Mouse (Mus musculus) left cerebral cortex, postnatal 10 days (tissue): ENCODE results near the gene Olfr619. TPM values are rescaled to one million over a fixed set of nuclear protein-coding genes. Genes with fewer than 3 reads are reported as not detected.

Experiments
- DNase-seq, 2 experiments: peaks; one replicate each; pipeline ENCODE4 v3.0.0; 2021 to 2022; ENCODE audit warnings: low spot score in 2 of 2, mixed read lengths in 1 of 2; ENCODE audit errors: extremely low spot score in 1 of 2
- intact Hi-C: fragments of 180-260 bp; cut with DNase I; formaldehyde crosslinking; loops from one replicate; pipeline ENCODE4 v1.15.1; 2025
- microRNA-seq: library from miRNA; unstranded; fragments of <30 nt; microRNA quantifications from one replicate; pipeline ENCODE4 v1.2.0, GENCODE M21; 2022
- total RNA-seq, 2 experiments: library from RNA; stranded (reverse); gene quantifications; 2 replicates each; pipeline ENCODE4 v1.2.3; 2021

The Olfr619 gene
- not detected for total RNA-seq

DNA sequence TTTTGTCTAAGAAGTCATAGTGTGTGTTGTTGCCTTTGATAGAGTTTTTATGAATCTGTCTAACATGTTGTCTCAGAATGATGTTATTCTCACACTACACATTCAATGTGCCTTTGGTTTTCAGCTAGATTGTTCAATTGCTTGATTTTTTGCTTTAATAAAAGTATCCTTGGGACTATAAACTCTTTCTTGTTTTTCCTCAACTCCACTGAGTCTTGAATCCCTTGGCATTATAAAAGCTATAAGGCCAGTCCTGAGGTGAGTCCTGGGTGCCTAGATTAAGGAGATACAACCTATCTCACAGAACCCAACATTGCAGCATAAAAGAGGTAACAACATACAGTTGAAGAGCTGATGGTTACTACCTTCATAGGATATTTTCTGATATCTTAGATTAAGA is at the start of gene Olfr619:
Olfr619 (plus strand) TSS at position 301 of the 400 bp plus-strand sequence.
- DNase-seq, result no peak
- intact Hi-C loops, result no loop called here

DNA sequence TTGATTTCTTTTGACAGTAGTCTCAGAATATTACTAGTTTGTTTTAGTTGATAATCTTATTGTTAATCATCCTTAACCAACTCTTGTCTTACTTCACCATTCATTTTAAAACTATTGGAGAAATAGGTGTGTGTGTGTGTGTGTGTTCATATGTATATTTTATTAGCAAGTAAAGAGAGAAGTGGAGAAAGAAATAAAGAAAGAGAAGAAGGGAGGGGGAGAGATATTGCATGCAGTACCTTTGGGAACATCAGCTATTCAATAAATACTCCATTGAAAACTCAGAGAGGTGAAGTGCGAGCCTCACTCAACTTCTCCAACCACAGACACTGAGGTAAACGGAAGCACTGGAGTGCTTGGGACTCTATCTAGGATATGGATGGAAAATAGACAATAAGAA is 44.6 kb upstream of the Olfr619 start, which contains the start of gene Olfr615:
Olfr615 (plus strand) TSS at position 301 of the 400 bp plus-strand sequence.
- intact Hi-C loops, result no loop called here
- DNase-seq, result no peak

- intact Hi-C loops, result no loop called here
- no peak for DNase-seq
Measured at GRCm38 (mm10) chr7:103569043-103569442, 31.3 kb upstream of the Olfr619 start, which contains the start of gene Olfr616. TSS of gene Olfr616 (minus strand) at chr7:103569143.

- intact Hi-C loops, result no loop called here
- no peak for DNase-seq
Measured at GRCm38 (mm10) chr7:103572761-103573160, 27.6 kb upstream of the Olfr619 start, which contains the start of gene Olfr617. TSS of gene Olfr617 (plus strand) at chr7:103573061.

DNA sequence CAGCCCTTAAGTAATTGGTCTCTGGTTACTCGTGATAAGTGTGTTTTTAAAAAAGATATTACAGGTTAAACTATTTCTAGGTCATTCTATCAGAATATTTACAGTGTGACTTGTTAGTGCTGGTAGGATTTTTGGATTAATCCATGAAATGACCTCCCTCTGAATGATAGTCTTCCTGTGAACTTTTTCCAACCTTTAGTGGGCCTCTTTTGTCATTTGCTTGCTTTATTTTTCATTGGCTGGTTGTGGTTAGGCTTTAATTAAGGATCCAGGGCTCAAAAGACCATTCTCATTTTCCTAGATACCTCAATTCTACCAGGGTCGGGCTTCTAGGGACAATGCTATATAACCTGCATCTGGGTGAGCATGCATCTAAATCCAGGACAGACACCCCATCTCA is 10.6 kb upstream of the Olfr619 start, which contains the start of gene Olfr618:
Olfr618 (plus strand) TSS at position 301 of the 400 bp plus-strand sequence.
- intact Hi-C loops, result no loop called here
- DNase-seq, result no peak

DNA sequence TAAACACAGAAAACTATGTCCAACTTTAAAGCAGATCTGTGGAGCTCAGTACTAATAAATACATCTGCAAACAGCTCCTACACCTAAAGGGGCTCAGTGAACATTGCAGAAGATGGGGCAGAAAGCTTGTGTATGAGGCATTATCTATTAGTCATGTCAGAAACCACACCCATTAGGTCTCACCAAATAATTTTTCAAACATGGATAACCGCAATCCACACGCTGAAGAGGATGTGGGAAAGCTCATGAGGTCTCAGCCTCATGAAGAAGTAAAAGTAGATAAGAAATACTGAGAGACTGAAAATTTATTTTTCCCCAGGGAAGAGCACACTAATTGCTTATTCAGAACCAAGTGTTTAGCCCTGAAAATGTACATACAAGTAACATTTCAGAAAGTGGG is 7.0 kb downstream of the Olfr619 start:
- intact Hi-C loops, result no loop called here
- no peak for DNase-seq

DNA sequence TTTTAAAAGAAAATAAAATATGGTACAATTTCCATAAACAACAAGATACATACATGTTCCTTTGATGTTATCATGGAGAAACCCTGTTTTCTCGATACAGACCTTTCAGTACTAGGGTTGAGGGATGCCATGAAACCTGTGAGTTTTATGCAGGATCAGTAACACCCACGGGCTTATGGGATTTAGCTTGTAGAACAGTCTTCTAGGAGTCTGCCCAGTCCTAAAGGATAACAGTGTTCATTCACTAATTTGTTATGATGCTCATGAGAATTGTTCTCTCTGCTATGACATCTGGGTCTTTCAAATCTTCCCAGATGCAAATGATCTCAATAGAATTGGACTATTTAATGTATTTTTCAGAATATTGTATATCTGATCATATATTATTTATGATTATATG is 12.1 kb downstream of the Olfr619 start, which contains the start of gene Olfr620:
Olfr620 (minus strand) TSS at position 101 of the 400 bp plus-strand sequence.
- intact Hi-C loops, result no loop called here
- no peak for DNase-seq

GRCm38 (mm10) chr7:103636795-103637194 is 36.4 kb downstream of the Olfr619 start:
- intact Hi-C loops, result no loop called here
- no peak for DNase-seq

DNA sequence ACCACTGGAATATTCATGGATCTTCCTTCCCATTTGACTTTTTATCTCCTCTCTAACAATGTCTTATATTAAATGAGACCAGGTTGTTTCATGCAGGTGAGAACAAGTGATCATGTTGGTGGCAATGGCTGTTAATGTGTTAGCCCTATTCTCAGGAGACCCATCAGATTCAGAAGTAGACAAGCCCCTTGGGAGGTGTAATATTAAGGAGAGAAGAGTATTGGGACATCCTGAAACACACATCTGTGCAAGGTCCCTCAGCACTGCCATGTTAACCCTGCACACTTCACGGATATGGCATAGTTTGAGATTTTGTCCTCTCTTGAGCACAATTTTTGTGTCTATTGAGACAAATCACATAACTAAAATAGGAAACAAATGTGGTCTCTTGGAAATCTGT is 42.2 kb downstream of the Olfr619 start, which contains the start of gene Olfr622:
Olfr622 (minus strand) TSS at position 101 of the 400 bp plus-strand sequence.
- no peak for DNase-seq
- intact Hi-C loops, result no loop called here

DNA sequence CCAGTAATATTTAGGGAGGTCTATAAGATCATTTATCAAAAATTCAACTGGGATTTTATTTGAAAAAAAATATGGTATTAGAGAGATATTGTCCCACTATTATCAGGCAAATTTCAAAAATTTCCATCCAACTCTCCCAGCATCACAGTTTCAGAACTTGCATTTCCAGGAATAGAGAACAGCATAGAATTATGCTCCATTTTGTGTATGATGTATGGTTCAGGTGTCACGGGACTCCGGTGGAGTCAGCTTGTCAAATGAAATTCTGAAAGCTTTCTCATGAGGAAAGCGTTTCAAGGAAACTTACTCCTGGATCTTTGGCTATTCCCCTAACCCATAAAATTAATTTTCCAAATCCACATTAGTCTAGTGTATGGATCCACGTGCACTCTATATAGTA is 43.7 kb downstream of the Olfr619 start:
- intact Hi-C loops, result no loop called here
- no peak for DNase-seq

Small RNA genes within 50 kb of the gene (microRNA-seq; reads per million reads assigned to microRNA genes)
- not detected for gene Gm26506

Other genes starting within 250 kb of the Olfr619 start
- not detected for gene Olfr601, start 237.9 kb upstream of the Olfr619 start, total RNA-seq
- gene Olfr603, start 214.4 kb upstream of the Olfr619 start, total RNA-seq, result not detected
- gene Usp17lc, start 185.5 kb upstream of the Olfr619 start, total RNA-seq, result not detected
- not detected for gene Olfr605, start 155.1 kb upstream of the Olfr619 start, total RNA-seq
- gene Olfr606, start 151.5 kb upstream of the Olfr619 start, total RNA-seq, result not detected
- gene Olfr607, start 136.4 kb upstream of the Olfr619 start, total RNA-seq, result not detected
- gene Olfr608, start 130.7 kb upstream of the Olfr619 start, total RNA-seq, result not detected
- gene Olfr609, start 102.5 kb upstream of the Olfr619 start, total RNA-seq, result not detected
- gene Olfr610, start 88.5 kb upstream of the Olfr619 start, total RNA-seq, result not detected
- gene Olfr611, start 79.7 kb upstream of the Olfr619 start, total RNA-seq, result not detected
- gene Olfr612, start 57.9 kb upstream of the Olfr619 start, total RNA-seq, result not detected
- gene Olfr613, start 52.5 kb upstream of the Olfr619 start, total RNA-seq, result not detected
- gene Olfr615, start 44.5 kb upstream of the Olfr619 start, total RNA-seq, result not detected
- not detected for gene Olfr616, start 31.4 kb upstream of the Olfr619 start, total RNA-seq
- not detected for gene Olfr617, start 27.5 kb upstream of the Olfr619 start, total RNA-seq
- gene Olfr618, start 10.5 kb upstream of the Olfr619 start, total RNA-seq, result not detected
- not detected for gene Olfr620, start 12.0 kb downstream of the Olfr619 start, total RNA-seq
- not detected for gene Olfr622, start 42.1 kb downstream of the Olfr619 start, total RNA-seq
- gene Olfr623, start 63.1 kb downstream of the Olfr619 start, total RNA-seq, result not detected
- gene Olfr624, start 70.6 kb downstream of the Olfr619 start, total RNA-seq, result not detected
- gene Olfr625-ps1, start 82.1 kb downstream of the Olfr619 start, total RNA-seq, result not detected
- not detected for gene Olfr243, start 114.1 kb downstream of the Olfr619 start, total RNA-seq
- gene Olfr628, start 129.8 kb downstream of the Olfr619 start, total RNA-seq, result not detected
- not detected for gene Olfr629, start 144.4 kb downstream of the Olfr619 start, total RNA-seq
- gene Olfr630, start 156.8 kb downstream of the Olfr619 start, total RNA-seq, result not detected
- not detected for gene Olfr69, start 171.0 kb downstream of the Olfr619 start, total RNA-seq
- gene Olfr68, start 179.1 kb downstream of the Olfr619 start, total RNA-seq, result not detected
- not detected for gene Olfr67, start 191.2 kb downstream of the Olfr619 start, total RNA-seq
- gene Hbb-bt, start 213.4 kb downstream of the Olfr619 start, total RNA-seq, result 100 to 1,000 TPM in 1 of 2 experiments, 10 to 100 TPM in 1; 58.1 to 118 TPM
- 100 to 1,000 TPM; 487 to 924 TPM for gene Hbb-bs, start 227.5 kb downstream of the Olfr619 start, total RNA-seq
- not detected for gene Hbb-bh2, start 239.9 kb downstream of the Olfr619 start, total RNA-seq
- gene Hbb-bh1, start 242.6 kb downstream of the Olfr619 start, total RNA-seq, result not detected